Mouse (Mus musculus): ENCODE data around the gene Xkr7.

- no peak for TF ChIP-seq POLR2A (IDR thresholded peaks at IDR 0.05; ENCODE audit: insufficient read depth, low read length)
- TF ChIP-seq CTCF (IDR thresholded peaks at IDR 0.05; ENCODE audit: low read depth, low read length): no peak
Observed at GRCm38 (mm10) chr2:153085556-153085955, 53.9 kb downstream of the Xkr7 start.

All from ES-Bruce4 (cell line).